Mouse (Mus musculus): Measurements from ENCODE around the gene Stx8.

Stx8 gene

GRCm38 (mm10) chr11:68035303-68035891 lies 69.4 kb downstream of the Stx8 start:
- in situ Hi-C loops (cut with MseI, MboI), result no loop called here

GRCm38 (mm10) chr11:68036133-68036959 lies 70.4 kb downstream of the Stx8 start:
- in situ Hi-C loops (cut with MseI, MboI), result no loop called here

- in situ Hi-C loops (cut with MseI, MboI), result no loop called here
These were observed 71.1 kb downstream of the Stx8 start for GRCm38 (mm10) chr11:68037093-68037492.

- in situ Hi-C loops (cut with MseI, MboI), result no loop called here
These were observed 72.1 kb downstream of the Stx8 start for GRCm38 (mm10) chr11:68038101-68038500.

GRCm38 (mm10) chr11:68044181-68044580 lies 78.2 kb downstream of the Stx8 start:
- in situ Hi-C loops (cut with MseI, MboI), result no loop called here

GRCm38 (mm10) chr11:68046916-68047315 lies 80.9 kb downstream of the Stx8 start:
- in situ Hi-C loops (cut with MseI, MboI), result no loop called here

GRCm38 (mm10) chr11:68049261-68050165 lies 83.5 kb downstream of the Stx8 start:
- in situ Hi-C loops (cut with MseI, MboI), result no loop called here

- in situ Hi-C loops (cut with MseI, MboI), result no loop called here
These were observed 84.7 kb downstream of the Stx8 start for GRCm38 (mm10) chr11:68050725-68051124.

- in situ Hi-C loops (cut with MseI, MboI), result no loop called here
These were observed 85.3 kb downstream of the Stx8 start for GRCm38 (mm10) chr11:68051305-68051704.

GRCm38 (mm10) chr11:68058466-68059201 lies 92.6 kb downstream of the Stx8 start:
- in situ Hi-C loops (cut with MseI, MboI), result no loop called here

GRCm38 (mm10) chr11:68060651-68061050 lies 94.7 kb downstream of the Stx8 start:
- in situ Hi-C loops (cut with MseI, MboI), result no loop called here

- in situ Hi-C loops (cut with MseI, MboI), result no loop called here
These were observed 96.1 kb downstream of the Stx8 start for GRCm38 (mm10) chr11:68062116-68062515.

- in situ Hi-C loops (cut with MseI, MboI), result no loop called here
These were observed 101.8 kb downstream of the Stx8 start for GRCm38 (mm10) chr11:68067806-68068205.

GRCm38 (mm10) chr11:68070086-68070485 lies 104.1 kb downstream of the Stx8 start:
- in situ Hi-C loops (cut with MseI, MboI), result no loop called here

- in situ Hi-C loops (cut with MseI, MboI), result no loop called here
These were observed 105.8 kb downstream of the Stx8 start for GRCm38 (mm10) chr11:68071836-68072235.

GRCm38 (mm10) chr11:68072597-68073210 lies 106.7 kb downstream of the Stx8 start:
- in situ Hi-C loops (cut with MseI, MboI), result no loop called here

- in situ Hi-C loops (cut with MseI, MboI), result no loop called here
These were observed 108.7 kb downstream of the Stx8 start for GRCm38 (mm10) chr11:68074686-68075085.

- in situ Hi-C loops (cut with MseI, MboI), result no loop called here
These were observed 109.3 kb downstream of the Stx8 start for GRCm38 (mm10) chr11:68075331-68075730.

- in situ Hi-C loops (cut with MseI, MboI), result no loop called here
These were observed 113.8 kb downstream of the Stx8 start for GRCm38 (mm10) chr11:68079756-68080155.

GRCm38 (mm10) chr11:68080999-68081398 lies 115.0 kb downstream of the Stx8 start:
- in situ Hi-C loops (cut with MseI, MboI), result no loop called here

GRCm38 (mm10) chr11:68082756-68083155 lies 116.8 kb downstream of the Stx8 start:
- in situ Hi-C loops (cut with MseI, MboI), result no loop called here
